Mouse (Mus musculus): ENCODE data around the gene Magix.

GRCm38 (mm10) chrX:7672739-7673138 is 8.3 kb downstream of the Magix start:
- TF ChIP-seq CTCF (IDR thresholded peaks at IDR 0.05; ENCODE audit: extremely low read depth, insufficient read depth, insufficient read length, insufficient replicate concordance) (no peak), POLR2A (IDR thresholded peaks at IDR 0.05; ENCODE audit: low read depth, low read length) (no peak)

Data from spleen, adult 2 months (tissue).